Mouse (Mus musculus): ENCODE data around the gene Dynll1. TPM values are rescaled to one million over a fixed set of nuclear protein-coding genes. Genes with fewer than 3 reads are reported as not detected.

Dynll1 gene
- total RNA-seq (2021): 100 to 1,000 TPM; 219 to 273 TPM
- long read RNA-seq, experiment 1, transcript Dynll1-201 (3 exons, 2,030 nt): major isoform, 52 of 58 reads
- long read RNA-seq, experiment 1, partial matches to known transcripts: 0 of 58 reads
- long read RNA-seq, experiment 1, other reads (novel, unspliced or antisense): 1 of 58 reads
- long read RNA-seq, experiment 2, transcript Dynll1-201 (3 exons, 2,030 nt): major isoform, 78 of 88 reads
- long read RNA-seq, experiment 2, transcript Dynll1-206 (1 exons, 2,242 nt): minor isoform, 6 of 88 reads
- long read RNA-seq, experiment 2, partial matches to known transcripts: 0 of 88 reads
- long read RNA-seq, experiment 2, other reads (novel, unspliced or antisense): 1 of 88 reads

- DNase-seq (ENCODE audit: low spot score in 2 of 2): peak; percentile 99 to 100
Measured at GRCm38 (mm10) chr5:115300792-115301614, at the start of gene Dynll1. Gene Dynll1 (minus strand): TSS chr5:115300999.

GRCm38 (mm10) chr5:115349225-115349555 lies 48.4 kb upstream of the Dynll1 start:
- no peak for DNase-seq (ENCODE audit: low spot score in 2 of 2)

GRCm38 (mm10) chr5:115348546-115349224 lies 47.9 kb upstream of the Dynll1 start, which contains the start of gene Cox6a1:
Gene Cox6a1 (minus strand): TSS chr5:115348981.
- DNase-seq (ENCODE audit: low spot score in 2 of 2): peak; percentile 96 to 98

DNA sequence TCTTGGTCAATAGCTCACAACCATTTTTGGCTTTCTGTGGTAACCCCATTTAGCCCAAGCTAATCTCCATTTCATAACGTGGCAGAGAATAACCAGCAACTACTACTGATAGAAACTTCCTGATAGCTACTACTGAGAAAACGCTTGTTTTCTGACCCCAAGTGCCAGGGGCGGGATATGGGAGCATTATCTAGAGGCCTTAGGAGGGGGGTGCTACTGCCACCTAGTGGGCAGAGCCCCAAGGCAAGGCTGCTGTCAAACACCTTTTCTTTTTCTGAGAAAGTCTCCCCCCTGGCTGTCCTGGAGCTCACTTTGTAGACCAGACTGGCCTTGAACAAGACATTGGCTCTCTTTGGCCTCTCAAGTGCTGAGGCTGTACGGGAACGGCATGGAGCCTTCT lies 46.8 kb upstream of the Dynll1 start:
- DNase-seq (ENCODE audit: low spot score in 2 of 2): peak; percentile 42 to 63

DNA sequence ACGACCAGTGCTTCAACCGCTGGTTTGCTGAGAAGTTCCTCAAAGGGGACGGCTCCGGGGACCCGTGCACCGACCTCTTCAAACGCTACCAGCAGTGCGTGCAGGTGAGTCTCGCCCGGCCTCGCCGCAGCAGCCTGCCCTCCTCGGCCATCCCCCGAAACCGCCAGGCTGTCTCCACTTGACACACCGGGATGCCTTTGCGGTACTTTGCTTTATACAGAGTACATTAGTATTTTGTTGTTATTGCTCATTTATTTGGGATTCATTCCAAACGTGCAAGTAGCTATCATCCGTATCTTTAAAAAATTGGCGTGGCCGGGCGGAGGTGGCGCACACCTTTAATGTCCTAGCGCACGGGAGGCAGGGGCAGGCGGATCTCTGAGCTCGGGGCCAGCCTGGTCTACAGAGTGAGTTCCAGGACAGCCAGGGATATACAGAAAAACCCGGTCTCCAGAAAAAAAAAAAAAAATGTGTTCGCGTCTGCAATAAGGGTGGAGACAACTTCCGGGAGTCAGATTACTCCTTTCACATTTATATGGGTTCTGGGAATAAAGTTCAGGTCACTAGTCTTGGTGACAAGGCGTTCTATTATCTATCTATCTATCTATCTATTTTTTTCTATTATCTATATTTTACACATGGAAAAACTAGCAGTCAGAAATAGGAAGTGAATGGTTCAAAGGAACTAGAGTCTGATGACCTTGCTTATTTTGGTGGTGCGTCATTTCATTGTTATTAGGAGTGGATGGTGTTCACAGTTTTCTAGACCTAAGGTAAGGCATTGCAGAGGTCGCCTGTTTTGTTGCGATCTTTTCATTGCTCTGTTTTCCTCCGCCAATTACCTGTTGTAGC lies 40.7 kb upstream of the Dynll1 start:
- DNase-seq (ENCODE audit: low spot score in 2 of 2): no peak

- peak; percentile 82 to 87 for DNase-seq (ENCODE audit: low spot score in 2 of 2)
Measured at GRCm38 (mm10) chr5:115340577-115341313, 39.9 kb upstream of the Dynll1 start, which contains the start of the genes Gatc and Triap1. Gene Gatc (minus strand): TSS chr5:115341178. Gene Triap1 (plus strand): TSS chr5:115341225.

DNA sequence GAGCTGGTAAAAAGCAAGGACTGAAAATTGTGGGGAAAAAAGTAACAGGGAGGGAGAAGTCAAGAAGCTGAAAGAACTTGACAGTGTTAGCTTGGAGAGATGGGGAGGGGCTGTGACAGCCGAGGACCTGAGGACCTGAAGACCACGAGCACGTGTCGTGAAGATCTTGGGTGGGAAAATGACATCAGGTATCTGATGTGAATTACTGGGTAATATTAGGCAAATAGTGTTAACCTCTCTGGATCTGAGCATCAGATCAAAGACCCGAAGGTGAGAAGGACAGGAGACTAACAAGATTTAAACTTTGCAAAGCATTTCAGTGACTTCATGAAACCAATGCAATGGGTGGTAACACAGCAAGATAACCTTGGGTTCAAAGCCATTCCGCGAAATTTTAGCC lies 39.2 kb upstream of the Dynll1 start:
- DNase-seq (ENCODE audit: low spot score in 2 of 2): no peak

- DNase-seq (ENCODE audit: low spot score in 2 of 2): no peak
Measured at GRCm38 (mm10) chr5:115333626-115334025, 32.8 kb upstream of the Dynll1 start.

GRCm38 (mm10) chr5:115330955-115331354 lies 30.2 kb upstream of the Dynll1 start:
- DNase-seq (ENCODE audit: low spot score in 2 of 2): no peak

DNA sequence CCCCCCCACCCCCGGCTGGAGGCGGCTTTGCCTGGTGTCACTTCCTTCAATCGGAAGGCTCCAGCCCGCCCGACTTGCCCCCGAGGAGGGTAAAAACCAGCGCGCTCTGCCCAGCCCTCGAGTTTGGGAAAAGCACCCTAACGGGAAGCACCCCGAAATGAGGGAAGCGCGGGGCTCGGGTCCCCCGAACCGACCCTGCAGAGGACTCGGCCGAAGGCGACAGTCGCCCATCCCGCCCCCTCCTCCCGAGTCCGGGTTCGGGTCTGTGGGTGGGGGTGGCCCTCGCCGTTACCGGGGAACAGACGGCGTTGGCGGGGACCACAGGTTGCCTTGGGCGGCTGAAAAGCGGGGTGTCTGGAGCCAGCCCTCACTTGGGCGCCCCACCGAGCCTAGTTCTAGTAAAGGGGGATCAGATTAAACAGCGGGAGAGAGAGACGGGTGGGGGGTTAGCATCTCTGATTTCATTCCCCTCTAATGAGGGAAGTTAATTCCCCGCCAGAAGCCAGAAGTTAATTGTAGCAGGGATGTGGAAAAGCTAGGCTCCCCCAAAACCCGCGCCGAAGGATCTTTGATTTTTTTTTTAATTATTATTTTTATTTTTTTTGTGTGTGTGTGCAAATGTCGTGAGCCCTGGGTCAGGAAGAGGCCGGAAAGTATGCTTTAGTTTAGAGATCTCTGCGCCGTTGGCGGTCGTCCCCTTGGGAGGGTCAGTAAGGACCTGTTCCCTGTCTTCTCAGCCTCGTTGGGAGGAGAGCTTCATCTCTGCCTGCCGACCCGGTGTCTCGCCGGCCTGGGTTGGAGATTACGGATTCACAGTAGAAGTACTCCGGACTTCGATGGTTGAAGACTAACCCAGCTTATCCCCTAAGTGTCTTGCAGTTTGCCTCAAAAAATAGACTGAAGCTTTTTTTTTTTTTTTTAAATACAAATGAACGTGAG lies 27.1 kb upstream of the Dynll1 start:
- DNase-seq (ENCODE audit: low spot score in 2 of 2): no peak

DNA sequence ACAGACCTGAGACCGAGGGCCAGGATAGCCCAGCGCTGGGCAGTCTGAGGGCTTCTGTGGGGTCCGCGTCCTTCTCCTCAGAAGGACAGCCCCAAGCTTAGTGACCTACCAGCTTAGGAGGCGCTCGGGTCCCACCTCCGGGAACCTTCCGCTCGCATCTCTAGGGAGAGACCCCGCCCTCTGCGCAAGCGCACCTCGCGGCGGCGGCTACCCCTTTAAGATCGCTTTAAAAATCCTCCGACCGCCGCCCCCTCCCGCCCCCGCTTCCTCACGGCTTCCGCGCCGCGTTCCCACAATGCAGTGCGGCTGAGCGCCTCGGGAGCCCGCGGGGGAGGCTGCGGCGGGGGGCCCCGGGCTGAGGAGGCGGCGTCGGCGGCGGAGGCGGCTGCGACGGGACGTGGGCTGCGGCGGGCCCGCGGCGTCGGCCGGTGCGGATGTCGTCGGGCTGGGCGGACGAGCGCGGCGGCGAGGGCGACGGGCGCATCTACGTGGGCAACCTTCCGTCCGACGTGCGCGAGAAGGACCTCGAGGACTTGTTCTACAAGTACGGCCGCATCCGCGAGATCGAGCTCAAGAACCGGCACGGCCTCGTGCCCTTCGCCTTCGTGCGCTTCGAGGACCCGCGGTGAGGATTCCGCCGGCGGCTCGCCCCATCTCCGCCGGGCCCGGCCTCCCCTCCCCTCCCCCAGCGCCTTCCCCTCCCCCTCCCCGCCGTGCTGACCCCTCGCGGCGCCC lies 26.2 kb upstream of the Dynll1 start, which contains the start of gene Srsf9:
Srsf9 (plus strand) TSS at position 303 of the 735 bp plus-strand sequence.
- peak; percentile 89 to 97 for DNase-seq (ENCODE audit: low spot score in 2 of 2)

GRCm38 (mm10) chr5:115326256-115326831 lies 25.5 kb upstream of the Dynll1 start:
- DNase-seq (ENCODE audit: low spot score in 2 of 2): no peak

DNA sequence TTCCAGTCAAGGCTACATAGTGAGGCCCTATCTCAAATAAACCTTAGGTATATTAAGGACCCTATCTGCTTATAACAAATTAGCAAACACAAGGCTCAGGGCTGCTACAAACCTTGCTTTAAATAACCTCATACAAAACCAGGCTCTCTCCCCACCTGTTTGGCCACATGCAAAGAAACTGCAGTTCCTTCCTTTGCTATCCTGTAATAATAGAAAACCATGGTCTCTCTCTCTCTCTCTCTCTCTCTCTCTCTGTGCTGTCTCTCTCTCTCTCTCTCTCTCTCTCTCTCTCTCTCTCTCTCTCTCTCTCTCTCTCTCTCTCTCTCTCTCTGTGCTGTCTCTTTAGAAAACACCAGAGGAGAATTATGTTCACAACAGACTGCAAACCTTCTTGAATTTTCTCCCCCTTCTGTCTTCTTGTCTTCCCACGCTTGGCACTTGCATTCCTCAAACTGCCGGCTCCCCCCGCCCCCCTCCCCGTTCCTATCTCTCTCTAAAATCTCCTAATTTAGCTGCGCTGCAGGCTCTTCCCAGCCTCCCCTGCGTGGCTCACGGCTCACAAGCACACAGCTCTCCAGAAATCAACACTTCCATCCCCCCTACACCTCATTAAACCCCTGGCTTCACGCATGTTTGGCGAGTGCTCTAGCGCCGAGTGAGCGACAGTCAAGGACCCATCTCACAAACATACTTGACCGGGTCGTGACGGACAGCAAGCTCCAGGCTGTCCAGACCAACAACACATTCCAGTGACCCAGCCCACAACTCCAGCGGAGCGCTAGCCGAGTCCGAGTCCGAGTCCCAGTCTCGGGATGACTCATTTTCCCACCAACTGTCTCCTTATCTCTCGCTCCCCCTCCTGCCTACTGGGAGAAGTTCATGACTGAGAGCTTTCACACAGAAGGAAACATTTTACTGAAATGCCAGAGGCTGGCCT lies 18.5 kb upstream of the Dynll1 start:
- peak; percentile 26 to 68 for DNase-seq (ENCODE audit: low spot score in 2 of 2)

GRCm38 (mm10) chr5:115317645-115318328 lies 17.0 kb upstream of the Dynll1 start:
- DNase-seq (ENCODE audit: low spot score in 2 of 2): no peak

DNA sequence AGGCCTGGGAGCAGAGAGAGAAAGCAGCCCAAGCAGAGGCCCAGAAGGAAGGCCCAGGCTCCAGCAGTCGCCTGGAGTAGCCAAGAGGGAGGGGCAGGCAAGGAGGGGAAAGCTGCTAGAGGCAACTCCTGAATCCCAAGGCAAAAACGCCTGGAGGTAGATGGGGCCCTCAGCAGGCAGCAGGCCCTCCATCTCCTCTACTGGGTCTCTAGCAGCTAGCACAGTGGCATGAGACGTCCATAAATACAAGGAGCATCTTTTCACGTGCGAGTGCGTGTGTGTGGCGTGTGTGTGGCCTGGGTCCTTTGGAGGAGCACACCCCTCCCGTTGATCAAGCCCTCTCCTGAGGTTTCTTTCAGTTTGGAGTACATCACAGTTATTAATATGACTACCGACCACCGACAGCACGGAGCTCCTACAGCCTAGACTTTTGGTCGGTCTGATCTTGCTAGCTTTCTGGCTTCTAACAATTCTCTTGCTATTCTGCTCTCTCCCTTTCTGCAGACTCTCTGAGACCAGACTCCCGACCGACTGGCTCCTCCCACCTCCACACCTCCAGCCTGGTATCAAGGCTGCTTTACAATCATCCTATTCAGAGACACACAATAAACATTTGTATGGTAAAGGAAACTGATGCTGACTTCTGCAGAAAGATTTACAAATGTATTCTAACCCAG lies 16.3 kb upstream of the Dynll1 start:
- no peak for DNase-seq (ENCODE audit: low spot score in 2 of 2)

GRCm38 (mm10) chr5:115313668-115313943 lies 12.8 kb upstream of the Dynll1 start:
- no peak for DNase-seq (ENCODE audit: low spot score in 2 of 2)
